ENCODE assay signal across 10 mouse cellular contexts in the genomic region with DNA sequence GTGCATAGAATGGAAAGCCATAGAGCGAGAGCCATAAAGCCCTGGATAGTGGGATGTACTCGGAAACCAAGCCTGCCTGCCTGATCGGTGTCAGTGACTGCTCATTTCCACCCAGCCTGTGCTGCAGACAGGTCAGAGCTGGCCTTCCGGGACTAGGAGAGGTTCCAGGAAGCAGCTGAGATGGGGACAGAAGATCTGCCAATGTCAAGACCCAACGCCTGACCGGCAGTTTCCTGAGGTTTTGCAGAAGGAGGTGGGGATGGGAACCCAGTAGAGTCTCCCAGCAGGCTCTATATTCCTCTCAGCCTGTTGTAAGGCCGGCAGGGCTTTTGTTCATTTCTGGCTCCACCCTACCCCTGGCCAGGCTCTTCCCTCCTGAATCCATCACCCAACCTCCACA. TPM values are rescaled to one million over a fixed set of nuclear protein-coding genes. Genes with fewer than 3 reads are reported as not detected.
DNase-seq lines count a peak whose midpoint lies in the region; ATAC-seq lines count a peak whose summit lies in the region.
"Had no signal": no experiment of that assay in that cellular context is flagged by ENCODE, and none has a peak within 500 bp of the region (broad histone marks: within the 10 kb centered on the region; RNA-seq: fewer than 3 reads in every experiment).

No protein-coding gene starts in this region.

- no peak overlapping the region for H3K4me2 ChIP-seq in hindbrain, embryonic 16.5 days (ENCODE audit: low read length)
- peak overlapping the region; percentile 35 for H3K4me2 ChIP-seq in heart, embryonic 14.5 days (ENCODE audit: low read length)
- no peak overlapping the region for H3K4me2 ChIP-seq in midbrain, embryonic 14.5 days (ENCODE audit: low read length)
- H3K4me2 ChIP-seq: liver, embryonic 15.5 days had no signal

- H3K9me3 ChIP-seq in hindbrain, embryonic 10.5 days = no peaks in the 10 kb centered on the region
- no peaks in the 10 kb centered on the region for H3K9me3 ChIP-seq in hindbrain, embryonic 16.5 days (ENCODE audit: control insufficient read depth, low read length)
- H3K9me3 ChIP-seq in heart, embryonic 14.5 days (ENCODE audit: control insufficient read depth, low read length) = no peaks in the 10 kb centered on the region
- no peaks in the 10 kb centered on the region for H3K9me3 ChIP-seq in midbrain, embryonic 14.5 days (ENCODE audit: control insufficient read depth, low read length)
- H3K9me3 ChIP-seq: liver, embryonic 15.5 days had no signal

- peaks cover 42% of the 10 kb centered on the region for H3K4me1 ChIP-seq in hindbrain, embryonic 10.5 days (replicated peaks)
- H3K4me1 ChIP-seq in hindbrain, embryonic 16.5 days (ENCODE audit: control insufficient read depth, insufficient read depth, low read depth, low read length) = peaks cover 7% of the 10 kb centered on the region
- H3K4me1 ChIP-seq in heart, embryonic 14.5 days (ENCODE audit: control insufficient read depth in 2 of 2, insufficient read depth in 2 of 2, low read length in 2 of 2) = peaks cover 54 to 68% of the 10 kb centered on the region in 2 experiments
- H3K4me1 ChIP-seq in midbrain, embryonic 14.5 days (ENCODE audit: control insufficient read depth, insufficient read depth, low read length) = no peaks in the 10 kb centered on the region

- no peaks in the 10 kb centered on the region for H3K27me3 ChIP-seq in hindbrain, embryonic 10.5 days (ENCODE audit: insufficient read depth, poor library complexity, severe bottlenecking)
- no peaks in the 10 kb centered on the region for H3K27me3 ChIP-seq in hindbrain, embryonic 16.5 days (replicated peaks; ENCODE audit: control insufficient read depth, insufficient read depth, low read length)
- no peaks in the 10 kb centered on the region for H3K27me3 ChIP-seq in heart, embryonic 14.5 days (ENCODE audit: control insufficient read depth, insufficient read depth, low read length)
- H3K27me3 ChIP-seq in midbrain, embryonic 14.5 days (ENCODE audit: control insufficient read depth, insufficient read depth, low read length) = no peaks in the 10 kb centered on the region

- H3K4me3 ChIP-seq in hindbrain, embryonic 10.5 days = no peak overlapping the region
- H3K4me3 ChIP-seq in hindbrain, embryonic 16.5 days (ENCODE audit: low read length) = no peak overlapping the region
- no peak overlapping the region for H3K4me3 ChIP-seq in heart, embryonic 14.5 days (ENCODE audit: control insufficient read depth in 1 of 2, insufficient read depth in 1 of 2, low read depth in 1 of 2, low read length in 2 of 2)
- no peak overlapping the region for H3K4me3 ChIP-seq in midbrain, embryonic 14.5 days (replicated peaks; ENCODE audit: low read depth, low read length)
- H3K4me3 ChIP-seq: liver, embryonic 15.5 days had no signal

- DNase-seq in hindbrain, embryonic 10.5 days (ENCODE audit: low spot score) = no peak
- DNase-seq in kidney, postnatal 14 days = peak; percentile 81
- peak; percentile 63 for DNase-seq in lung, postnatal 25 days (ENCODE audit: low spot score)
- no peak for DNase-seq in spleen, postnatal 10 days (ENCODE audit: low spot score in 2 of 2)
- no peak for DNase-seq in midbrain, embryonic 14.5 days
- DNase-seq in embryo, embryonic 11 days = no peak

- WGBS in hindbrain, embryonic 10.5 days = 59% methylated on average over 7 of the region's 7 CpGs
- WGBS in hindbrain, embryonic 16.5 days = 51% methylated on average over 7 of the region's 7 CpGs
- 24% methylated on average over 7 of the region's 7 CpGs for WGBS in heart, embryonic 14.5 days
- WGBS in midbrain, embryonic 14.5 days = 56% methylated on average over 7 of the region's 7 CpGs

- H3K9ac ChIP-seq in hindbrain, embryonic 16.5 days (ENCODE audit: low read depth, low read length) = no peak overlapping the region
- H3K9ac ChIP-seq in heart, embryonic 14.5 days (ENCODE audit: low read length) = peak overlapping the region; percentile 65; the same call in 1 of the 2 replicates
- H3K9ac ChIP-seq in midbrain, embryonic 14.5 days (replicated peaks; ENCODE audit: low read length) = no peak overlapping the region
- H3K9ac ChIP-seq: liver, embryonic 15.5 days had no signal

- ATAC-seq in hindbrain, embryonic 16.5 days = no peak
- peak; percentile 23; the same call in 1 of the 2 replicates for ATAC-seq in heart, embryonic 14.5 days (ENCODE audit: insufficient number of reproducible peaks, insufficient read depth, low FRiP score, low read depth)
- ATAC-seq in midbrain, embryonic 14.5 days (ENCODE audit: low FRiP score, low TSS enrichment) = no peak
- ATAC-seq: activated CD4-positive, CD25-positive, alpha-beta regulatory T cell, adult 4 months had no signal

- H3K36me3 ChIP-seq in hindbrain, embryonic 10.5 days = peaks cover 29% of the 10 kb centered on the region
- peaks cover 12% of the 10 kb centered on the region for H3K36me3 ChIP-seq in hindbrain, embryonic 16.5 days (ENCODE audit: control insufficient read depth, insufficient read depth, low read length)
- H3K36me3 ChIP-seq in heart, embryonic 14.5 days (ENCODE audit: control insufficient read depth, insufficient read depth, low read length) = peaks cover 22% of the 10 kb centered on the region
- peaks cover 22% of the 10 kb centered on the region for H3K36me3 ChIP-seq in midbrain, embryonic 14.5 days (ENCODE audit: control insufficient read depth, insufficient read depth, low read length)

- peak overlapping the region; percentile 36 for H3K27ac ChIP-seq in hindbrain, embryonic 10.5 days
- H3K27ac ChIP-seq in hindbrain, embryonic 16.5 days (ENCODE audit: low read depth, low read length) = no peak overlapping the region; the same call in 1 of the 2 replicates
- H3K27ac ChIP-seq in heart, embryonic 14.5 days (replicated peaks in 1 of 2; ENCODE audit: control insufficient read depth in 1 of 2, insufficient read depth in 1 of 2, low read depth in 2 of 2, low read length in 2 of 2) = peak overlapping the region; percentile 96 to 99
- no peak overlapping the region for H3K27ac ChIP-seq in midbrain, embryonic 14.5 days (replicated peaks; ENCODE audit: low read depth, low read length)
- H3K27ac ChIP-seq: liver, embryonic 15.5 days had no signal

RNA-seq across cellular contexts. Expression of a gene that starts 9.8 kb away (rescaled TPM):
- 7.0 and 8.8 TPM in 2 replicates for polyA plus RNA-seq in hindbrain, embryonic 10.5 days (2016; fragmentation: Nextera tagmentation; extraction: Ambion mirVana)
- 11.6 and 13.9 TPM in 2 replicates for polyA plus RNA-seq in hindbrain, embryonic 16.5 days (2015; fragmentation: Nextera tagmentation; extraction: Ambion mirVana)
- polyA plus RNA-seq in heart, embryonic 14.5 days (2014; fragmentation: Nextera tagmentation; extraction: Ambion mirVana) = 18.9 and 20.2 TPM in 2 replicates
- 11.8 and 11.9 TPM in 2 replicates for polyA plus RNA-seq in midbrain, embryonic 14.5 days (2014; fragmentation: Nextera tagmentation; extraction: Ambion mirVana)

RNA-seq across cellular contexts. Expression of a gene that starts 23.9 kb away (rescaled TPM):
- polyA plus RNA-seq in hindbrain, embryonic 10.5 days (2016; fragmentation: Nextera tagmentation; extraction: Ambion mirVana) = 238 and 262 TPM in 2 replicates
- 174 and 177 TPM in 2 replicates for polyA plus RNA-seq in hindbrain, embryonic 16.5 days (2015; fragmentation: Nextera tagmentation; extraction: Ambion mirVana)
- polyA plus RNA-seq in heart, embryonic 14.5 days (2014; fragmentation: Nextera tagmentation; extraction: Ambion mirVana) = 144 and 153 TPM in 2 replicates
- polyA plus RNA-seq in midbrain, embryonic 14.5 days (2014; fragmentation: Nextera tagmentation; extraction: Ambion mirVana) = 141 and 182 TPM in 2 replicates

RNA-seq across cellular contexts. Expression of a gene that starts 36.2 kb away (rescaled TPM):
- polyA plus RNA-seq in hindbrain, embryonic 10.5 days (2016; fragmentation: Nextera tagmentation; extraction: Ambion mirVana) = 65.9 and 78.2 TPM in 2 replicates
- 50.0 and 54.0 TPM in 2 replicates for polyA plus RNA-seq in hindbrain, embryonic 16.5 days (2015; fragmentation: Nextera tagmentation; extraction: Ambion mirVana)
- 20.2 and 23.0 TPM in 2 replicates for polyA plus RNA-seq in heart, embryonic 14.5 days (2014; fragmentation: Nextera tagmentation; extraction: Ambion mirVana)
- 50.2 and 52.6 TPM in 2 replicates for polyA plus RNA-seq in midbrain, embryonic 14.5 days (2014; fragmentation: Nextera tagmentation; extraction: Ambion mirVana)

RNA-seq across cellular contexts. Expression of a gene that starts 41.9 kb away (rescaled TPM):
- polyA plus RNA-seq in hindbrain, embryonic 10.5 days (2016; fragmentation: Nextera tagmentation; extraction: Ambion mirVana) = 383 and 404 TPM in 2 replicates
- 258 and 285 TPM in 2 replicates for polyA plus RNA-seq in hindbrain, embryonic 16.5 days (2015; fragmentation: Nextera tagmentation; extraction: Ambion mirVana)
- 271 and 299 TPM in 2 replicates for polyA plus RNA-seq in heart, embryonic 14.5 days (2014; fragmentation: Nextera tagmentation; extraction: Ambion mirVana)
- polyA plus RNA-seq in midbrain, embryonic 14.5 days (2014; fragmentation: Nextera tagmentation; extraction: Ambion mirVana) = 287 and 355 TPM in 2 replicates

RNA-seq across cellular contexts. Expression of a gene that starts 42.2 kb away (rescaled TPM):
- 9.8 and 16.1 TPM in 2 replicates for polyA plus RNA-seq in hindbrain, embryonic 10.5 days (2016; fragmentation: Nextera tagmentation; extraction: Ambion mirVana)
- polyA plus RNA-seq in hindbrain, embryonic 16.5 days (2015; fragmentation: Nextera tagmentation; extraction: Ambion mirVana) = 18.0 and 20.2 TPM in 2 replicates
- 5.6 and 8.4 TPM in 2 replicates for polyA plus RNA-seq in heart, embryonic 14.5 days (2014; fragmentation: Nextera tagmentation; extraction: Ambion mirVana)
- polyA plus RNA-seq in midbrain, embryonic 14.5 days (2014; fragmentation: Nextera tagmentation; extraction: Ambion mirVana) = 14.0 and 17.3 TPM in 2 replicates

Comparison
In these comparisons a context has a peak if more than half of its experiments do, and no peak if none do; other contexts are left out.
1. H3K27ac ChIP-seq: peak in hindbrain, embryonic 10.5 days (single experiment) and heart, embryonic 14.5 days (2 of 2); none in hindbrain, embryonic 16.5 days (single experiment) and midbrain, embryonic 14.5 days (single experiment).
2. DNase-seq: peak in kidney, postnatal 14 days (single experiment) and lung, postnatal 25 days (single experiment); none in hindbrain, embryonic 10.5 days (single experiment), spleen, postnatal 10 days (0 of 2), midbrain, embryonic 14.5 days (single experiment) and embryo, embryonic 11 days (single experiment).